Mouse (Mus musculus) kidney, postnatal 0 days (tissue): ENCODE results near the gene Parp14. TPM values are rescaled to one million over a fixed set of nuclear protein-coding genes. Genes with fewer than 3 reads are reported as not detected.

ENCODE experiments used
- ATAC-seq: fragments of 200-750 bp; cut with Nextera tagmentation; replicated peaks from 2 replicates; pipeline ENCODE4 v1.8.0; 2017; ENCODE audit warnings: low read depth, moderate number of reproducible peaks, moderate TSS enrichment, moderate library complexity; ENCODE audit not compliant: low FRiP score
- DNase-seq: peaks from one replicate; pipeline ENCODE4 v3.0.0-alpha.2; 2016; ENCODE audit warnings: low spot score
- H3K27ac ChIP-seq: fragments of 300-500 bp; sonication (generic); 2 replicates; pipeline ENCODE4 v1.5.1; 2014; ENCODE audit warnings: mild to moderate bottlenecking
- H3K27me3 ChIP-seq: fragments of 300-500 bp; sonication (generic); 2 replicates; pipeline ENCODE4 v1.6.1; 2014; ENCODE audit warnings: low read length, mixed read lengths; ENCODE audit not compliant: insufficient read depth
- H3K36me3 ChIP-seq: fragments of 300-500 bp; sonication (generic); 2 replicates; pipeline ENCODE4 v1.6.1; 2014; ENCODE audit warnings: low read length, mixed read lengths; ENCODE audit not compliant: insufficient read depth
- H3K4me1 ChIP-seq: fragments of 300-500 bp; sonication (generic); replicated peaks from 2 replicates; pipeline ENCODE4 v1.6.1; 2014; ENCODE audit warnings: antibody characterized with exemption, low read length, mixed read lengths; ENCODE audit not compliant: insufficient read depth
- H3K4me2 ChIP-seq: fragments of 300-500 bp; sonication (generic); 2 replicates; pipeline ENCODE4 v1.6.1; 2014; ENCODE audit warnings: mild to moderate bottlenecking, low read length, moderate library complexity, mixed read lengths
- H3K4me3 ChIP-seq: fragments of 300-500 bp; sonication (generic); replicated peaks from 2 replicates; pipeline ENCODE4 v1.5.1; 2014; ENCODE audit warnings: low read depth, low read length
- H3K9ac ChIP-seq: fragments of 300-500 bp; sonication (generic); 2 replicates; pipeline ENCODE4 v1.6.1; 2014; ENCODE audit warnings: low read depth, low read length
- H3K9me3 ChIP-seq: fragments of 300-500 bp; sonication (generic); replicated peaks from 2 replicates; pipeline ENCODE4 v1.6.1; 2016; ENCODE audit warnings: low read length, inconsistent platforms, mixed read lengths
- CTCF ChIP-seq: IDR thresholded peaks from 2 replicates; pipeline ENCODE4 v1.5.1; 2016; ENCODE audit warnings: antibody characterized with exemption, low read depth, mild to moderate bottlenecking, moderate library complexity
- WGBS: fragments of 180-500 bp; shearing (Covaris S2); extraction: QIAGEN DNeasy Blood & Tissue Kit; methylation state at CpG from one replicate; pipeline ENCODE4 v1.1.7; 2014; 5-methylcytosine and 5-hydroxymethylcytosine counted together
- polyA plus RNA-seq: library from polyadenylated mRNA; unstranded; fragments of >200 nt; fragmentation: Nextera tagmentation; extraction: Ambion mirVana; gene quantifications from 2 replicates; pipeline ENCODE4 v1.2.1, GENCODE M21; 2015

Gene Parp14
- polyA plus RNA-seq, 1 experiment from 2014 or later: 2.5 TPM

DNA sequence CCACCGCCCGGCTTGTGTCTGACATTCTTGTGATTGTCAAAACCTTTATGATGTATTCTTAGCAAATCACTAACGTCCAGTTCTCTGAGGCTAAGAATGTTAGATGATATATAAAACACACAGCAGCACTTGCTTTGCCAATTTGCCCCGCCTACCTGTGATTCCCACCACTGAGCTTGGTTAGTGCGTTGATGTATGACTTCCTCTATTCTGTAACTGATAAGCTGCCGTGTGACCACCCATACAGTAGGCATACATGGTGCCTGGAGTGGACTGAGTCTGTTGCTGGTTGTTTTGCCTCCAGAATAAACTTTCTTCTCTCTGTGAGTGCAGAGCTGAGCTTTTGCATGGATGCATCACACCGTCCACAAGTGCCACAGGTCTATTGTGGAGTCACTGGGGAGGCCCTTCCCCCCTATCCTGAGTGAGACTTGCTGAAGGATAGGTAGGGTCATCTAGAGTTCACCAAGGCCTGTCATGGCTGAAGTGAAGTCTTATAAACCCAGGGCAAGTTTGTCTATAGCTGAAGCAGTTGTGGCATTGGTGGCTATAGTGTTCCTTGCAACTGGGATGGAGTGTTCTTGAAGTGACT lies 87.1 kb downstream of the Parp14 start:
- Histone ChIP-seq H3K36me3 (no peaks in the 10 kb centered on the region), H3K4me3 (no peak overlapping the region), H3K4me2 (no peak overlapping the region), H3K27me3 (no peaks in the 10 kb centered on the region), H3K9ac (no peak overlapping the region), H3K27ac (no peak overlapping the region), H3K9me3 (no peaks in the 10 kb centered on the region), H3K4me1 (no peaks in the 10 kb centered on the region)
- no peak for ATAC-seq
- no peak for TF ChIP-seq CTCF
- no peak for DNase-seq
- 62% methylated on average over 7 of the region's 7 CpGs for WGBS

DNA sequence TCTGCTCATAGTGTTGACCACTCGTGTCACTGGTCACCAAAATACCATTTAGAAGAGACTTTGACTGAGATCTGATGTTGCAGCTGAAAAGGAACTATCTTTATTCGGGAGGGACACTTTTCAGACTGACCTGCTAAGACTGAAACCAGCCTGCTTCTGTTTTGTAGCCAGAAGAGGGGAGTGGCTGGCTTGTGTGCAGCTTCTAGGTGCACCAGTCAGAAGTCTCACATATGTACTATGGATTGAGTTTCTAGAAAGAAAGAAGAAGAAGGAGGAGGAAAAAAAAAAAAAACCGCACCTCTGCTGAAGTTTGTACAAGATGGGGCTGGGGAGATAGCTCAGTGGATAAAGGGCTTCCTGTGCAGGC lies 88.2 kb downstream of the Parp14 start:
- no peak for DNase-seq
- Histone ChIP-seq H3K9ac (no peak overlapping the region), H3K9me3 (no peaks in the 10 kb centered on the region), H3K4me3 (no peak overlapping the region), H3K4me2 (no peak overlapping the region), H3K27me3 (no peaks in the 10 kb centered on the region), H3K4me1 (no peaks in the 10 kb centered on the region), H3K36me3 (no peaks in the 10 kb centered on the region), H3K27ac (no peak overlapping the region)
- no peak for ATAC-seq
- WGBS: 85% methylated on average over 3 of the region's 3 CpGs
- TF ChIP-seq CTCF: no peak

Other genes with a start within 250 kb of the Parp14 start
- 17.3 and 17.7 TPM in 2 replicates for gene Dirc2, start 102.2 kb downstream of the Parp14 start, polyA plus RNA-seq
- gene Hspbap1, start 101.2 kb downstream of the Parp14 start, polyA plus RNA-seq: 10.8 and 12.7 TPM in 2 replicates
- gene Parp9, start 66.9 kb upstream of the Parp14 start, polyA plus RNA-seq: 10.7 and 11.3 TPM in 2 replicates
- 4.4 and 4.8 TPM in 2 replicates for gene Dtx3l, start 67.6 kb upstream of the Parp14 start, polyA plus RNA-seq
- 23.3 and 24.7 TPM in 2 replicates for gene Kpna1, start 107.2 kb upstream of the Parp14 start, polyA plus RNA-seq
- 8.1 and 8.7 TPM in 2 replicates for gene Wdr5b, start 169.6 kb upstream of the Parp14 start, polyA plus RNA-seq
- 362 and 409 TPM in 2 replicates for gene Fam162a, start 200.1 kb upstream of the Parp14 start, polyA plus RNA-seq
- 92.5 and 95.9 TPM in 2 replicates for gene Ccdc58, start 200.1 kb upstream of the Parp14 start, polyA plus RNA-seq